Mouse (Mus musculus) thymus, postnatal 36 days (tissue): Measurements from ENCODE around the gene Rfng.
"Not testable (repeated sequence)": the region's sequence is repeated elsewhere in the genome, so short reads cannot be mapped to it uniquely, and the experiment has no call there.

Experiments used
- DNase-seq, 2 experiments: peaks; one replicate each; pipeline ENCODE4 v3.0.0; 2022; ENCODE audit warnings: mixed read lengths in 2 of 2

Rfng gene

GRCm38 (mm10) chr11:120784064-120784791 is at the start of gene Rfng, which contains the start of gene Gps1:
Gene Rfng (minus strand): TSS chr11:120784207.
Gene Gps1 (plus strand): TSS chr11:120784272.
- peak; percentile 84 to 85 for DNase-seq

GRCm38 (mm10) chr11:120832962-120833361 is 49.0 kb upstream of the Rfng start:
- not testable (repeated sequence) for DNase-seq

GRCm38 (mm10) chr11:120831659-120832440 is 47.8 kb upstream of the Rfng start:
- no peak for DNase-seq

GRCm38 (mm10) chr11:120830686-120831085 is 46.7 kb upstream of the Rfng start:
- no peak for DNase-seq

GRCm38 (mm10) chr11:120829757-120830532 is 45.9 kb upstream of the Rfng start:
- DNase-seq, result no peak

GRCm38 (mm10) chr11:120828416-120828815 is 44.4 kb upstream of the Rfng start:
- DNase-seq, result no peak

GRCm38 (mm10) chr11:120826016-120826953 is 42.3 kb upstream of the Rfng start:
- no peak for DNase-seq

GRCm38 (mm10) chr11:120825289-120825863 is 41.4 kb upstream of the Rfng start:
- DNase-seq, result peak in 1 of 2 experiments; percentile 16

- no peak for DNase-seq
These were observed 40.8 kb upstream of the Rfng start for GRCm38 (mm10) chr11:120824787-120825288.

GRCm38 (mm10) chr11:120823956-120824786 is 40.2 kb upstream of the Rfng start, which contains the start of gene Fasn:
Gene Fasn (minus strand): TSS chr11:120824547.
- peak; percentile 95 to 97 for DNase-seq

GRCm38 (mm10) chr11:120823551-120823947 is 39.5 kb upstream of the Rfng start:
- DNase-seq, result no peak

- peak; percentile 27 to 37 for DNase-seq
These were observed 39.0 kb upstream of the Rfng start for GRCm38 (mm10) chr11:120822831-120823550.

- DNase-seq, result no peak
These were observed 38.3 kb upstream of the Rfng start for GRCm38 (mm10) chr11:120822321-120822720.

GRCm38 (mm10) chr11:120821076-120821922 is 37.3 kb upstream of the Rfng start:
- no peak for DNase-seq

GRCm38 (mm10) chr11:120820546-120820945 is 36.5 kb upstream of the Rfng start:
- no peak for DNase-seq

- DNase-seq, result no peak
These were observed 35.5 kb upstream of the Rfng start for GRCm38 (mm10) chr11:120819556-120819955.

GRCm38 (mm10) chr11:120818251-120818650 is 34.2 kb upstream of the Rfng start:
- DNase-seq, result no peak

- no peak for DNase-seq
These were observed 33.4 kb upstream of the Rfng start for GRCm38 (mm10) chr11:120817358-120817757.

GRCm38 (mm10) chr11:120812068-120812467 is 28.1 kb upstream of the Rfng start:
- DNase-seq, result no peak
